Mouse (Mus musculus): ENCODE measurements around the gene Sox3.

- no peak for TF ChIP-seq POLR2A (IDR thresholded peaks at IDR 0.05; ENCODE audit: control insufficient read depth, low read depth, low read length)
- TF ChIP-seq CTCF (IDR thresholded peaks at IDR 0.05; ENCODE audit: control insufficient read depth, insufficient read depth, insufficient replicate concordance, low read depth, low read length), result no peak
Observed at GRCm38 (mm10) chrX:60889956-60890485, 3.2 kb downstream of the Sox3 start.

All from testis, adult 2 months (tissue).